19 mouse cellular contexts compared by ENCODE assay signal in the genomic region with DNA sequence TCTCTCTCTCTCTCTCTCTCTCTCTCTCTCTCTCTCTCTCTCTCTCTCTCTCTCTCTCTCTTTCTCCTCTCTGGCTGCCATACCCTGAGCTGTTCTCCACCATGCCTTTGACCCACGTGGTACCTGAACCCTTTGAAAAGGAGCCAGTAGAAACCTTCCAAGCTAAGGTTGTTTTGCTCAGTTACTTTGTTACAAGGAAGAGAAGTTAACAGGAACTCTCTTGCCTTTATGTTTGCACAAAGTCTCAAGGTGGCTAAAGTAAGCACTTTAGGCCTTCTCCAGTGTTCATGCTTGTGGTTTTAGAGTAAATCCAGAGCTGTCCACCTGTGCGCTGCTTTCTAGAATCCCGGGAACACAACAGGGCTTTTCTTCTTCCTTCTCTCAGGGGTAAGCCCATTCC. TPM values are rescaled to one million over a fixed set of nuclear protein-coding genes. Genes with fewer than 3 reads are reported as not detected.
DNase-seq lines count a peak whose midpoint lies in the region; ATAC-seq and TF ChIP-seq lines count a peak whose summit lies in the region.
"Had no signal": no experiment of that assay in that cellular context is flagged by ENCODE, and none has a peak within 500 bp of the region (broad histone marks: within the 10 kb centered on the region; RNA-seq: fewer than 3 reads in every experiment).

No protein-coding gene starts in this region.

- no peak overlapping the region for H3K9ac ChIP-seq in lung, postnatal 0 days (replicated peaks; ENCODE audit: low read depth)
- H3K9ac ChIP-seq: embryonic facial prominence, embryonic 12.5 days; forebrain, embryonic 15.5 days; heart, embryonic 13.5 days had no signal

- no peaks in the 10 kb centered on the region for H3K9me3 ChIP-seq in lung, postnatal 0 days (ENCODE audit: low read length)
- H3K9me3 ChIP-seq: embryonic facial prominence, embryonic 12.5 days; forebrain, embryonic 15.5 days; heart, embryonic 13.5 days had no signal

- peak; percentile 95 for ATAC-seq in lung, postnatal 0 days
- ATAC-seq: activated CD4-positive, CD25-positive, alpha-beta regulatory T cell, adult 4 months; forebrain, embryonic 15.5 days; Patski had no signal

- no peak overlapping the region for H3K4me2 ChIP-seq in lung, postnatal 0 days (replicated peaks; ENCODE audit: low read depth, low read length)
- H3K4me2 ChIP-seq: embryonic facial prominence, embryonic 12.5 days; forebrain, embryonic 15.5 days; heart, embryonic 13.5 days had no signal

- H3K27ac ChIP-seq in lung, postnatal 0 days (ENCODE audit: low read length), result peak overlapping the region; percentile 47; the same call in 1 of the 2 replicates
- H3K27ac ChIP-seq: embryonic facial prominence, embryonic 12.5 days; forebrain, embryonic 15.5 days; heart, embryonic 13.5 days had no signal

- DNase-seq in testis, postnatal 14 days (ENCODE audit: low spot score), result peak; percentile 36
- DNase-seq in testis, postnatal 10 days (ENCODE audit: low spot score), result no peak
- peak; percentile 89 for DNase-seq in lung, postnatal 0 days (ENCODE audit: low spot score)
- DNase-seq in lung, postnatal 36 days, result peak; percentile 87
- no peak for DNase-seq in MN1 (ENCODE audit: low spot score)
- DNase-seq in left cerebral cortex, postnatal 25 days (ENCODE audit: low spot score in 2 of 2), result no peak
- DNase-seq in urinary bladder, adult 18-20 months (ENCODE audit: low spot score in 2 of 2), result no peak
- DNase-seq: adrenal gland, postnatal 10 days; cerebellum, adult 11 months; cerebellum, adult 9-10 months; cerebellum, postnatal 25 days; gastrocnemius, postnatal 36 days; heart, adult 11 months; heart, postnatal 36 days had no signal

- WGBS in lung, postnatal 0 days, result 45% methylated on average over 3 of the region's 3 CpGs

- no peaks in the 10 kb centered on the region for H3K27me3 ChIP-seq in lung, postnatal 0 days (replicated peaks; ENCODE audit: insufficient read depth, low read length)
- H3K27me3 ChIP-seq: embryonic facial prominence, embryonic 12.5 days; forebrain, embryonic 15.5 days; heart, embryonic 13.5 days; Patski had no signal

- intact Hi-C loops in left cerebral cortex, postnatal 25 days (cut with DNase I), result no loop called here

- H3K36me3 ChIP-seq in lung, postnatal 0 days (ENCODE audit: insufficient read depth, low read length), result no peaks in the 10 kb centered on the region
- H3K36me3 ChIP-seq: embryonic facial prominence, embryonic 12.5 days; forebrain, embryonic 15.5 days; heart, embryonic 13.5 days had no signal

- TF ChIP-seq CTCF in lung, postnatal 0 days (IDR thresholded peaks at IDR 0.05), result no peak

- no peak overlapping the region for H3K4me3 ChIP-seq in lung, postnatal 0 days (ENCODE audit: low read depth, low read length)
- H3K4me3 ChIP-seq: embryonic facial prominence, embryonic 12.5 days; forebrain, embryonic 15.5 days; heart, embryonic 13.5 days had no signal

- TF ChIP-seq EP300 in lung, postnatal 0 days (IDR thresholded peaks at IDR 0.05), result peak; percentile 86

- H3K4me1 ChIP-seq in lung, postnatal 0 days (ENCODE audit: insufficient read depth, low read depth, low read length), result no peaks in the 10 kb centered on the region
- H3K4me1 ChIP-seq: embryonic facial prominence, embryonic 12.5 days; heart, embryonic 13.5 days had no signal

RNA-seq across cellular contexts. Expression of a gene that starts 8.2 kb away (rescaled TPM):
- polyA plus RNA-seq in lung, postnatal 0 days (2015; fragmentation: Nextera tagmentation; extraction: Ambion mirVana), result 16.2 and 18.4 TPM in 2 replicates
- total RNA-seq in left cerebral cortex, postnatal 25 days (2021), result 1 to 10 TPM; 2.1 to 2.4 TPM

RNA-seq across cellular contexts. Expression of a gene that starts 8.2 kb away (rescaled TPM):
- 38.8 and 44.6 TPM in 2 replicates for polyA plus RNA-seq in lung, postnatal 0 days (2015; fragmentation: Nextera tagmentation; extraction: Ambion mirVana)
- total RNA-seq in left cerebral cortex, postnatal 25 days (2021), result 10 to 100 TPM; 46.3 to 52.0 TPM

RNA-seq across cellular contexts. Expression of a gene that starts 27.7 kb away (rescaled TPM):
- 0.70 and 0.95 TPM in 2 replicates for polyA plus RNA-seq in lung, postnatal 0 days (2015; fragmentation: Nextera tagmentation; extraction: Ambion mirVana)
- under 1 TPM; 0.46 to 0.78 TPM for total RNA-seq in left cerebral cortex, postnatal 25 days (2021)
- polyA plus RNA-seq: activated CD4-positive, CD25-positive, alpha-beta regulatory T cell, adult 4 months had no signal

RNA-seq across cellular contexts. Expression of a gene that starts 52.2 kb away (rescaled TPM):
- 13.9 and 14.5 TPM in 2 replicates for polyA plus RNA-seq in lung, postnatal 0 days (2015; fragmentation: Nextera tagmentation; extraction: Ambion mirVana)
- total RNA-seq in left cerebral cortex, postnatal 25 days (2021), result 10 to 100 TPM; 79.0 to 84.4 TPM

Comparison
In these comparisons a context has a peak if more than half of its experiments do, and no peak if none do; other contexts are left out.
1. DNase-seq: peak in testis, postnatal 14 days (single experiment), lung, postnatal 0 days (single experiment) and lung, postnatal 36 days (single experiment); none in testis, postnatal 10 days (single experiment), MN1 (single experiment), left cerebral cortex, postnatal 25 days (0 of 2) and urinary bladder, adult 18-20 months (0 of 2).